Mouse (Mus musculus) layer of hippocampus, adult 9-11 months (tissue): ENCODE measurements around the gene Tro.

Experiments used
- DNase-seq: peaks from one replicate; pipeline ENCODE4 v3.0.0; 2022

Gene Tro

GRCm38 (mm10) chrX:150656908-150657796 is at the start of gene Tro:
TSS of gene Tro (minus strand) at chrX:150657583.
- DNase-seq = peak; percentile 29

- no peak for DNase-seq
Observed at GRCm38 (mm10) chrX:150677505-150677904, 20.1 kb upstream of the Tro start.

DNA sequence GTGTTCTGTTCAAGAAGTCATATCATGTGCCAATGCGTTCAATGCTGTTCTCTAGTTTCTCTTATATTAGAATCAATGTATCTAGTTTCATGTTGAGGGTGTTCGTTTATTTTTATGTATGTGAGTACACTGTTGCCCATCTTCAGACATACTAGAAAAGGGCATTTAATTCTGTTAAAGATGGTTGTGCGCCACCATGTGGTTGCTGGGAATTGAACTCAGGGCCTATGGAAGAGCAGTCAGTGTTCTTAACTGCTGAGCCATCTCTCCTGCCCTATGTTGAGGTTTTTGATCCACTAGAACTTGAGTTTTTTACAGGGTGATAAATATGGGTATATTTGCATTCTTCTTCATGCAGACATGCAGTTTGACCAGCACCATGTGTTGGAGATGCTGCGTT is 5.4 kb upstream of the Tro start:
- no peak for DNase-seq

- DNase-seq = no peak
Observed at GRCm38 (mm10) chrX:150657797-150658118, 375 bp upstream of the Tro start.

DNA sequence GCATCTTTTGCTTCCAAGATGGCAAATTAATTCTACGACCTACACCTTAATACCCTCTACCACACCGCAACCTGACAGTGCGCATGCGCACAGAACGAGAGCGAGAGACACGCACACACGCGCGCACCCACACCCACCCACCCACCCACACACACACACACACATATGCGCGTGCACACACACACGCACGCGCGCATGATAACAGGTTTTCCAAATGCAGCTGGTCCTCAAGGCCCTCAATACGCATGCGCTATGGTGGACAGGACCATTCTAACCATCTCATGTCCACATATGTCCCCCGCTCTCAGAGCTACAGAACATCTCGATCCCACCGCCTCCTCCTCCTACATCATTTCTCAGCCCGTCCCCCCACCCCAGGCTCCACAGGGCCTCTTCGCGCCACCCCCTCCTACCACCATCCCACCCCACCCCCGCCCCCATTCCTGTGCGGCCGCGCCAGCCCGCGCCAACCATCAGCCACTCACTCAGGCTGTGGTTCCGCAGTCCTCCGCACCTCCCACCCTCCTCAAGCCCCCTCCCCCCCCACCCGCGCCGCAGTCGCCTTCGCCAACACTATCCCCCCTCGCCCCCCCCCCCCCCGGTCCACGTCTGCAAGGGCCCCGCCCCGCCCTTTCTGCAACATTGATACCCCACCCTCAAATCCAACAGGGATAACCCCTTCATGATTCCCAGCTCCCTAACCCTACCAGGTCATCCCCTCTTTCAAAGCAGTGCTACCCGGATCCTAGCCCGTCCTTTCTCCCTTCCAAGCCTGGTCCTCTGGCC is 1.1 kb downstream of the Tro start:
- peak; percentile 55 for DNase-seq

GRCm38 (mm10) chrX:150636421-150636820 is 21.0 kb downstream of the Tro start:
- DNase-seq = no peak

DNA sequence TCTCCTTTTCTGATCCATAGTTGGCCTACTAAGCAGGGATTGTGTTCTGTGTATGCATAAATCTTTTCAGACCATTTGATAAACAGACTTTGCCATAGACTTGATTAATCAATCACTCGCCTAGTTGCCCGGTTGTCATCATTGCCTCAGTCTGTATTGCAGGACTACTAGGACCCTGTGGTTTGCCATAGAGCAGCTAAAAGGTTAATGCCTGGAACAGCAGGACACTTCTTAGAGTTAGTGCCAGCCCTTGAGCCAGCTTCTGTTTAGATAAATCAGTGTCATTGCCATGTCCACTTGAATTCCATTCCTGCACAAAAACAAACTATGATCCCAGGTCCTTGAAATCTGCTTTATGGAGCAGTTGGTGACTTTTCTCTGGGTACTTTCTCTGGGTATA is 58.5 kb downstream of the Tro start:
- DNase-seq = no peak
